ENCODE assay signal across 24 mouse cellular contexts in the genomic region with DNA sequence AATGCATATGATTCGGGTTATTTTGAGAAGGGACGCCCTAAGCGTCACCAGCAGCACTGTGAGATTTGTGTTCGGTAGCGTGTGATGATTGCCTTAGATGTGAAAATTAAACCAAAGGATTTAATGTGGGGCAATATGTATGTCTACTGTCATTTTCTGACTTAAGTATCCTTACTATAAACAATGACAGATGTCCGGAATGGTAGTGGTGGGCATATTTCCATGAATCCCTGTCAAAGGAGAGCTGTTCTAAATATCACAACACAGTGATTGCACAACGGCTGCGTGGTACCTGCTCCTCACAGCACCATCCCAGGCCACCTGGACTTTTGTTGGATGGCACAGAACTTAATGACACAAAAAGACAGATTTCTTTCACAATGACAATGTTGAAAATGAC.
DNase-seq lines count a peak whose midpoint lies in the region; ATAC-seq and TF ChIP-seq lines count a peak whose summit lies in the region.
"Had no signal": no experiment of that assay in that cellular context is flagged by ENCODE, and none has a peak within 500 bp of the region (broad histone marks: within the 10 kb centered on the region; RNA-seq: fewer than 3 reads in every experiment).

No protein-coding gene starts in this region.

- H3K27me3 ChIP-seq in forebrain, embryonic 13.5 days: no peaks in the 10 kb centered on the region
- no peaks in the 10 kb centered on the region for H3K27me3 ChIP-seq in forebrain, embryonic 10.5 days (ENCODE audit: poor library complexity, severe bottlenecking)
- H3K27me3 ChIP-seq in heart, adult 2 months (ENCODE audit: control insufficient read depth, insufficient read depth, low read length): no peaks in the 10 kb centered on the region
- H3K27me3 ChIP-seq: embryonic facial prominence, embryonic 13.5 days; heart, embryonic 13.5 days had no signal

- no peak overlapping the region for H3K4me2 ChIP-seq in forebrain, embryonic 13.5 days
- H3K4me2 ChIP-seq: embryonic facial prominence, embryonic 13.5 days; heart, embryonic 13.5 days; hindbrain, embryonic 14.5 days had no signal

- H3K4me1 ChIP-seq in forebrain, embryonic 13.5 days: peaks cover 6% of the 10 kb centered on the region; the same call in 1 of the 2 replicates
- H3K4me1 ChIP-seq in forebrain, embryonic 10.5 days: peaks cover 6% of the 10 kb centered on the region; the same call in 1 of the 2 replicates
- H3K4me1 ChIP-seq in heart, adult 2 months (ENCODE audit: control insufficient read depth, insufficient read depth, low read length): peaks cover 5% of the 10 kb centered on the region
- H3K4me1 ChIP-seq: embryonic facial prominence, embryonic 10.5 days; embryonic facial prominence, embryonic 13.5 days had no signal

- H3K9ac ChIP-seq in forebrain, embryonic 13.5 days: no peak overlapping the region
- H3K9ac ChIP-seq in heart, adult 2 months (ENCODE audit: low read depth, low read length): no peak overlapping the region
- H3K9ac ChIP-seq: embryonic facial prominence, embryonic 13.5 days; heart, embryonic 13.5 days; hindbrain, embryonic 14.5 days had no signal

- no peaks in the 10 kb centered on the region for H3K79me2 ChIP-seq in heart, adult 2 months (replicated peaks; ENCODE audit: control insufficient read depth, insufficient read depth, low read length)

- no peak for TF ChIP-seq CTCF in heart, adult 2 months (IDR thresholded peaks at IDR 0.05)
- no peak for TF ChIP-seq CTCF in brain, embryonic 14.5 days (IDR thresholded peaks at IDR 0.05; ENCODE audit: borderline replicate concordance, extremely low read depth, insufficient read depth, insufficient read length)

- ATAC-seq in forebrain, embryonic 13.5 days: peak; percentile 43; the same call in 1 of the 2 replicates
- ATAC-seq: activated CD4-positive, CD25-positive, alpha-beta regulatory T cell, adult 4 months had no signal

- H3K9me3 ChIP-seq in forebrain, embryonic 13.5 days (replicated peaks): peaks cover 3% of the 10 kb centered on the region; the same call in 1 of the 2 replicates
- peaks cover 5% of the 10 kb centered on the region; the same call in 1 of the 2 replicates for H3K9me3 ChIP-seq in forebrain, embryonic 10.5 days
- H3K9me3 ChIP-seq: embryonic facial prominence, embryonic 13.5 days; heart, embryonic 10.5 days; heart, embryonic 13.5 days had no signal

- no peak for TF ChIP-seq EP300 in heart, adult 2 months (IDR thresholded peaks at IDR 0.05; ENCODE audit: insufficient read depth, low read depth, low read length)

- WGBS in forebrain, embryonic 13.5 days: 92% methylated on average over 8 of the region's 8 CpGs
- WGBS in forebrain, embryonic 10.5 days: 97% methylated on average over 8 of the region's 8 CpGs
- 85% methylated on average over 8 of the region's 8 CpGs for WGBS in heart, adult 2 months

- no peak for TF ChIP-seq POLR2A in heart, adult 2 months (IDR thresholded peaks at IDR 0.05; ENCODE audit: insufficient read depth, low read depth, low read length)
- TF ChIP-seq POLR2A in brain, embryonic 14.5 days (IDR thresholded peaks at IDR 0.05; ENCODE audit: borderline replicate concordance, extremely low read depth, insufficient read depth, insufficient read length, poor library complexity, severe bottlenecking): no peak

- intact Hi-C loops in heart, adult 2 months (cut with DNase I): no loop called here

- no peak for DNase-seq in forebrain, embryonic 10.5 days (ENCODE audit: extremely low spot score, low spot score)
- peak; percentile 48 for DNase-seq in heart, adult 11 months
- DNase-seq in heart, adult 2 months: no peak
- peak; percentile 58 for DNase-seq in brain, embryonic 14.5 days (ENCODE audit: low read depth)
- no peak for DNase-seq in cerebellum, adult 11 months
- DNase-seq: adrenal gland, adult 8-10 months; adrenal gland, postnatal 25 days; cerebellum, adult 2 months; cerebellum, adult 9-11 months; cerebellum, postnatal 25 days; embryo, embryonic 11 days; gastrocnemius, adult 2 months; gastrocnemius, postnatal 14 days; heart, adult 18-20 months; heart, postnatal 14 days; heart, postnatal 4 days had no signal

- H3K36me3 ChIP-seq in forebrain, embryonic 13.5 days (ENCODE audit: poor library complexity, severe bottlenecking): 0 out of 2 replicates have a peak, but pooled peaks cover 3% of the 10 kb centered on the region
- H3K36me3 ChIP-seq in forebrain, embryonic 10.5 days (replicated peaks): no peaks in the 10 kb centered on the region
- H3K36me3 ChIP-seq in heart, adult 2 months (ENCODE audit: control insufficient read depth, insufficient read depth, low read length): no peaks in the 10 kb centered on the region
- H3K36me3 ChIP-seq: embryonic facial prominence, embryonic 10.5 days; embryonic facial prominence, embryonic 13.5 days; heart, embryonic 13.5 days had no signal

- no peak overlapping the region for H3K27ac ChIP-seq in forebrain, embryonic 13.5 days
- no peak overlapping the region for H3K27ac ChIP-seq in forebrain, embryonic 10.5 days
- H3K27ac ChIP-seq in heart, adult 2 months: no peak overlapping the region
- H3K27ac ChIP-seq: embryonic facial prominence, embryonic 10.5 days; embryonic facial prominence, embryonic 13.5 days; gastrocnemius, adult 2 months; heart, embryonic 10.5 days; heart, embryonic 13.5 days; hindbrain, embryonic 14.5 days had no signal

- H3K4me3 ChIP-seq in forebrain, embryonic 13.5 days: no peak overlapping the region
- no peak overlapping the region for H3K4me3 ChIP-seq in forebrain, embryonic 10.5 days
- no peak overlapping the region for H3K4me3 ChIP-seq in heart, adult 2 months
- H3K4me3 ChIP-seq: embryonic facial prominence, embryonic 10.5 days; embryonic facial prominence, embryonic 13.5 days; erythroblast, embryonic 14.5 days; gastrocnemius, adult 2 months; heart, embryonic 10.5 days; heart, embryonic 13.5 days had no signal

Comparison
In these comparisons a context has a peak if more than half of its experiments do, and no peak if none do; other contexts are left out.
1. DNase-seq: peak in heart, adult 11 months (single experiment) and brain, embryonic 14.5 days (single experiment); none in forebrain, embryonic 10.5 days (single experiment), heart, adult 2 months (0 of 2) and cerebellum, adult 11 months (single experiment).